Mouse (Mus musculus) kidney, postnatal 10 days (tissue): ENCODE data around the gene Plekho2.
A peak's percentile ranks its signal among the peaks of the same experiment; 100 is the strongest.

Source experiments
- DNase-seq: peaks from one replicate; pipeline ENCODE4 v3.0.0; 2021; ENCODE audit warnings: mixed read lengths

Plekho2 gene

DNA sequence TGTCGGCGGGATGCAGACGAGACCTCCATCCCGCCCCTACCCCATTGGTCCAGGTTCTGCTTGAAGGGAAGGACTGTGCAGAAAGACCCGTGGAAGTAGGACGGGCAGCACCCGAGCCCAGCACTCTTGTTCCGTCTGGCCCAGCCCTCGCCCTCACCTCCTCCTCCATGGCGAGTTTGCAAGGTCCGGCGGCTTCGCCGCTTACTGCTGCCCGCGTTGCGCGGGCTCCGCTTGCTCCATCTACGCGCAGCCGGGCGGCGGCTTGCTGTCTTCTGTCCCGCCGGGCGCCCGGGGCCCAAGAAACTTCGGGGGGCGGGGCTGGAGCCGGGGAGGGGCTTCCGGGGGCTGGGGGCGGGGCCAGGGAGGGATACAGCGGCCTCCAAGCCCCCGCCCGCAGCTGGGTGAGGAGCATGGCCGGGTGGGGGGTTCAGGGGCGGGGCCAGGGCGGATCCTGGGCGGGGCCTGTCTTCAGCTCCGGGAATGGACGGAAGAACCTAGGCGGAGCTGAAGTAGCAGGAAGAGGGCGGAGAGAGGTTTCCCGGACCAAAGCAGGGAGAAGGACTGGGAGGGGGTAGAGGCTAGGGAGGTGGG, at the start of gene Plekho2:
Gene Plekho2, minus strand, starts transcription at position 260 of the 591 bp plus-strand sequence.
- peak; percentile 97 for DNase-seq

DNA sequence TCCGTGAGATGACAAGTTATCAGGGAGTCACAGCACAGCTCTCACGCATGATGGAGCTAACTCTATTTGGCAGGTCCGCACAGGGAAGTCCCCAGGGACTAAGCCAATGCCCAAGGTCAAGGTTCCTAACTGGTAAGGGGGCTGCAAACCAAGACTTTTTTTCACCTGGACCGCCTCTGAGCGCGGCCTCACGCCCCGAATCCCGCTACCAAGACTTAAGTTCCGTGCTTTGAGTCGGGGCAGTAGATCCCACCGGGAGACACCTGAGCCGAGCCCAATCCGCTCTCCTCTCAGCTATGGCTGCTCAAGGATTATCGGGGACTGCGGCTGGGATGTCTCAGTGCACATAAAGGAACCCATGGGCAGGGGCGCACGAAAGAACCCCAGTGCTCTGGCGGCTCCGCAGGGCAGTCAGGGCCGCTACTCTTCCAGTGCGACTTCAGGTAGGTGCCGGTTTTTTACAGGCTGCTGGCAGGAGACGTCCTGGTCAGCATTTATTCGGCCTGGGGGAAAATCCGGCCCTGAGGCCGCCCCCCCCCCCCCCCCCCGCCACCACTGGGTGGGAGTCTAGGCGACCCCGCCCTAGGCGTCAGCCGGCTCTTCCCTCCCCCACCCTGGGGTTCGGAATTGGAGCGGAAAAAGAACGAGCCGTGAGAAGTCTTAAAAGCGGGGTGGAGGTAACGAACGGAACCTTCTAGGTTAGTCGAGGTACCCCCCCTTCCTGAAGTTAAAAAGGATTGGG, 49.4 kb upstream of the Plekho2 start, which contains the start of gene Rbpms2:
Gene Rbpms2, plus strand, starts transcription at position 624 of the 742 bp plus-strand sequence.
- peak; percentile 73 for DNase-seq

DNA sequence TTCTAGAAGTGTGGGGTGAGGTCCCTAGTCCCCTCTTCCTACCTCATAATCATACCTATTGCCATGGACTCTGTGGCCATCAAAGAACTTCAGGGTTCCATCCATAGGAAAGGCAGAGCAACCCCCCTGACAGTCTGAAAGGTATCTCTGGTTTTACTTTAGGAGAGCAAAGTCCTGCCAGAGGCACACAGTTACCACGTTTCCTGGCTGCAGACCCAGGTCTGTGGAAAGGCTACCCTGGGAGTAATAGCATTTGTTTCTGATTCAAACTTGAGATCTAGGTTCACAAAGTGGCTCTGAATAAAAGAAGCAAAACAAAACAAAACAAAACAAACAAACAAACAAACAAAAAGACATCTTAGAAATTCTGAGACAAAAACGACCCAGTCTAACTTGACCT, 44.4 kb upstream of the Plekho2 start:
- no peak for DNase-seq

DNA sequence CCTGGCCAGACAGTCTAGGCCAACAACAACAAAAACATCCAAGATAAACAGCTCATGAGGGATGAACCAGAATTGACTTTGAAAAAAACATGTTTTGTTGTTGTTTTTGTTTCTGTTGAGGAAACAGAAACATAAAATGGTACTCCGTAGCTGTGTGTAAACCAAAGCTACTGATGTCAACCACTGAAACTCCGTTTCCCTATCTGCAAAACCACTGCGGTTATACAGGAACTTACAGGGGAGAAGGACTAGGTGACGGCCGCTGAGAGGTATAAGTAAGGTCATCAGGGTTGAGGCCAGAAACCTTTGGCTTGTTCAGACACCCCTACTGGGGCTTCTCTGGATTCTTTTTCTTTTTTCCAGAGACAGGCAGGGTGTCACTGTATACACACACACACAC, 43.0 kb upstream of the Plekho2 start:
- no peak for DNase-seq

DNA sequence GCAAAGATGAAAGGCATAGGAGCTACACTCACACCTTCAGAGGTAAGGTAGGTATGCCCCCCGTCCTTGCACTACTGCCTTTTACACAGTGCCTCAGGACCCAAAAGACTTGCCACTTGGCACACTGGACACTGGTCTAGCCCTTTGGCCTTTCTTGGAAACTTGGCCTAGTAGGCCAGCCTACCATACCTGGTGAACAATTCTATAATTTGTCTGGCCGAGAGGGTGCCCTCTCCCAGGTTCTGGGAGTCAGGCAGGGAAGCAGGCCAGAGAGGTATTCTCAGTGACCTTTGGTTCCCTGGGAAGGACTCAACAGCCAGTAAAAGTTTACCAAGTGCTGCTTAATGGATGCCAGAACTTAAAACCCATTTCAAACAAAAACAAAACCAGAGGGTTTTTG, 41.8 kb upstream of the Plekho2 start:
- DNase-seq = peak; percentile 38

DNA sequence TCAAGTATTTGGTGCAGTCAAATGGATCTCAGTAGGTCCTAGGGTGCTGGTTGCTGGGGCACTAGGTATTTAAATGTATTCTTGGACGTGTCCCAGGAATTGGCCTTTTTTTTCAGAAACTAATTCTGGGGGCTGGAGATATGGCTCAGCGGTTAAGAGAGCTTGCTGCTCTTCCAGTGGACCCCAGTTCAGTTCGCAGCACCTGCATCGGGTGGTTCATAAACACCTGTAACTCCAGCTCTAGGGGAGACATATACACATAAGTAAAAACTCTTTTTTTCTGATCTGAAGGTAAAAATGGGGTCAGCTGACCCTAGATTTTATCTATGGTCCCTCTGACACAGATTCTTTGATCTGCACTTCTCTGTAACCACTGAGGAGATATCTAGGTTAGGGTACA, 41.4 kb upstream of the Plekho2 start:
- no peak for DNase-seq

DNA sequence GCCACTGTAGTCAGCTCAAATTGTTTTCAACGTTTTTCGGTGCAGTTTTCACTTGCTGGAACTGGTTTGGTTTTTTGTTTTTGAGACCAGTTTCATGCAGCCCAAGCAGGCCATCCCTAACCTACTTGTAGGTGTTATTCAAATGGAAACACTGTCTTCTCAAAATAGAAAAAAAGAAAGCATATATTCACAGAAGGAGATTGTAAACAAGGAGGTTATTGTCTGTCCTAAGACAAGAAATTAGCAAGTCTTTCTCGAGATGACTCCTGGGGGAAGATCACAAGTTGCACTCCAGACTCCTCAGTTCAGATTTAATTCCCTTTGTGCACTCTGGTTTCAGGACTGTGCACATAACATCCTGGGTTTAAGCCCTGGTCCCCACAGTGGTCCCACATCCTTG, 39.5 kb upstream of the Plekho2 start:
- DNase-seq = no peak

DNA sequence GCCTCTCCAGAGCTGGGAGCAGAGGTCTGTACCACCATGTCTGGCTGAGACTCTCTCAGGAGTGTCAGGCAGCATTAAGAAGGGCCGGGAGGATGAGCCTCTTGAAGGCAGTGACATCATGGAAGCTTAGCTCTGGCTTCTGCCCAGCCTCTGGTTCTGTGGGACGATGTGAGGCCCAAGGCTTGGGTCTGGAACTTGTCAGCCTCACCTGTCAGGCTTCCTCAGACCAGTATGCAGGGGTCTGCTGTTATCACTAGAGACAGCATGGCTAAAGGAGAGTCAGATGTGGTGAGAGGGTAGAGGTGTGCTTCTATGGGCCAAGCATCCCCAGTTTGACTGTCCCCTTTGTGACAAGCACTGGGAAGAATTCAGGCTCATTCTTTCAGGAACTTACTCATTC, 33.3 kb upstream of the Plekho2 start:
- DNase-seq = no peak

DNA sequence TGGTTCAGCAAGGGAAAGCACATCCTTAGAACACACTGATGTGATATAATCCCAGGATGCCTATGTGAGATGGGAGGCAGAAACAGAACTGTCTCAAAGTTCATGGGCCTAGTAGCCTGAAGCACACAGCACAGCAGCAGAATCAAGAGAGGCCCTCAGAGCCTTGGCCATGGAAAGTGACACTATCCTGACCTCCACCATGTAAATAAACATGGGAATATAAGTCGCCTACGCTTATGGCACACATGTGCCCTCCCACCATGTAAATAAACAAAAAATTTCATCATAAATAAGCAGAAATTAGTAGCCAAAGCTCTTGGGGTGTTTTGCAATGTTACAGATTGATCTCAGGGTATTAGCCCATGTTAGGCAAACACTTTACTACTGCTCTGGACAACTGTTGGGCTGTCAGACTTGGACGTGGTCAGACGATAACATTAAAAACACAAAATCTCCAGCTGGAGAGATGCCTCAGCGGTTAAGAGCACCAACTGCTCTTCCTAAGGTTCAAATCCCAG, 32.2 kb upstream of the Plekho2 start:
- DNase-seq = no peak

DNA sequence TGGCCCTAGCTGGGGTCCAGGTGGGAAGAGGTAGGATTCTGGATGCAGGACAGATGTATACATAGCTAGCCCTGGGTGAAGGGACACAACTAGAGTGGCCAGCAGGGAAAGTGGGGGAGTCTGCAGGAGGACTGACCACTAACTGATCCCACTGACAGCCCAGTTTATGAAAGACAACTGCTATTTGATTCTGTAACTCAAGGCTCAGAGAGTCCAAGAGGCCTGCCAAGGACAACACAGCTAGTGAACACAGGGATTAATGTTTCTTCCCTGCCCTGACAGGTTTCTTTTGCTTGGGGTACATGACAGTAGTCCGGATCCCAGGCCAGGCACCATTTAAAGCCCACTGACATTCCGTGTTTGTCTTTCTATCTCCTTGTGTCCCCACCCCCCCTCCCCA, 27.3 kb upstream of the Plekho2 start:
- no peak for DNase-seq

DNA sequence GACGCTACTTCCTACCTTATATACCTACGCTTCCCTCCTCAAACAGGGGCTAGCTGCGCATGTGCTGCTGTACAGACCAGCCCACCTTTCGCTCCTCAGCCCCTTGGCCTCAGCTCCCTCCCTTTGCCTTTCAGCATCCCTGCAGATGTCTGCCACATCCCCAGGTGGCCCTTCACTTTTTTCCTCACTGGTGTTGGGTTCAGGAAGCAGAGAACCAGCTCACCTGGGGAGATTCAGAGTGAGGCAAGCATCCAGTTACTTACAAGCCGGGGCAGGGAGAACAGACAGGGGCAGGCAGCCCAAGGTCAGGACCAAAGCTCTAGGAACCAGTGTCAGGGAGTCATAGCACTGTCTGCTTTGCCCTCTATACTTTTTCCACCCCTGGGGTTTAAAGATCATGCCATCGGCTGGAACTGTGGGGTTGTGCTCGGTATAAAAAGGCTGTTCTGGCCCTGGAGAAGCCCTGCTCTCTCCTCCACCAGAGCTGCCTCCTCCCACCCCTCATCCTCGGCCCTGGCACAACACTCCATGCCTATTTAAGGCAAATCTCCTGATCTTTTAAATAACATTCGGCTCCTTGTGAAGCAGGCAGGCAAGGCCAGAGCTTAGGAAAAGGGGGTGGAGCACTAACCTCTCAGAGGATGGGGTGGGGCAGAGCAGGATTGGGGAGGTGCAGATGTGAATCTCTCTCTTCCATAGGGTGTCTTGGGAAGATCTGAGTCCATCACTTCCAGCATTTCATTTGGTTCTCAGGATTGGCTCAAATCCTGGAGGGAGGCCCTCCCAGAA, 26.7 kb upstream of the Plekho2 start:
- no peak for DNase-seq

DNA sequence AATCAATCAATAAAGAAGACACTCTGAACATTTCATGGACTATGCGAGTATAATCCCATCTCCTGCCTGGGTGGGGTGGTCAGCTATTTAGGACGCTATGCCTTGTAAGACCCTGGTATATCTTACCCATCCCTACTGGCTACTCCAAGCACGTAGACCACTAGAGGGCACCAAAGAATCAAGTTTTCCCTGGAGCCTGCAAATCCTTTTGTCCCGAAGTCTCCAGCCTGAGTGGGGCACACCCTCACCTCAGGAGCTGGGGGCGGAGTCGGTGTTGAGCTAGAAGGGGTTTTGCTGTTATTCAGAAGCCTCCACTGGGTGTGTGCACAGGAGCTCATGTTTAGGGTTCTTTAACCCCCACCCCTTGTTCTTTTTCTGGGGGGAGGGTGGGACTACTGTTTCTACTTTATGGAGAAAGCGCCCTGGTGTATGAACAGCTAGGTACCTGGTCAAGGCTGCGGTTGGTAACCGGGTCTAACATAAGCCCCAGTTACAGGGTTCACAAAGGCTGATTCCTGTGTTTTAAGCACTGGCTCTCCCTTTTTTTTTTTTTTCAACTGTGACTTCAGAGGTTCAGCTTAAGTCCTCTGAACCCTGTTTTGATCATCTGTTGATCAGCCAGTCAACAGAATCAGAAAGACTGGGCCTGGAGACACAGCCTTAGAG, 25.8 kb upstream of the Plekho2 start:
- DNase-seq = peak; percentile 83

DNA sequence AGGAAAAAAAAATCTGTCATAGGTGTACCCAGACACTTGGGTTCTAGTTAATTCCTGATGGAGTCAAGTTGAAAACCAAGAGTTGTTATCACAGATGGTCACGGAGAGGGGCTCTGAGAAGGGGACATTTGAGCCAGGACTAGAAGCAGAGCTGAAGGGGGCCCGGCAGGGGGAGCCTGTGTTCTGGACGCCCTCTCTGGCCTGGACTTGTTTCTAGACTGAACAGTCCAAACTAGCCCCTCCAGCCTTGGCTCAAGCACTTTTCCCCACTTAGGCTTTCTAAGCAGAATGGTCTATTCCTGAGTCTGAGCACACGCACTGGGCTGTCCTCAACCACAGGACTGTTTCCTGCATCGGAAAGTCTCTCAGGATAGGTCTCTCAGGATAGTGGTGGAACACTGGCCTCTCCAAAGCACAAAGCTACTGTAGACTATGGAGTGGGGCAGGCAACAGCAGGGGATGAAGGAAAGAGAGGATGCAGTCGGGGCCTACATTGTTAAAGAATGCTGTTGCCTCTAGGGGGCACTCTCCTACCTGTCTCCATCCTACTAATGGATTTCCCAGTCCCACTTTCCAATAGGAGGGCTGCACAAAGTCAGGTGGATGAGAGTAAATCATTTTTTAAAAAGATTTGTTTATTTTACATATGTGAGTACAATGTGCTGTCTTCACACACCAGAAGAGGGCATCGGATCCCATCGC, 23.7 kb upstream of the Plekho2 start:
- DNase-seq = peak; percentile 39

DNA sequence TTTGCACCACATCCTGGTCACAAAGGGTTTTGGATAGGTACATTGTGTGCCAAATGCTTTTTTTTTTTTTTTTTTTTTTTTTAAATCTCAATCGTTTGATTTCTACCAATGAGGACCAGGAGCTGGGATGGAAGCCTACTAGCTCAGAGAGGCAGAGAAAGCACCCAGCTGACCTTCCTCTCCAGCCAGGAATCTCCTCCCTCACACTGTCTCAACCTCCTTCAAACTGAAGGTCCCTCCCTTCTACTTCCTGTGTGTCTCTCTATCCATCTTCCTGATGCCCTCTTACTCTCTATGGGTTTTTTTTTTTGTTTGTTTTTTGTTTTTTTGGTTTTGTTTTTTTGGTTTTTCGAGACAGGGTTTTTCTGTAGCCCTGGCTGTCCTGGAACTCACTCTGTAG, 21.1 kb upstream of the Plekho2 start:
- no peak for DNase-seq

DNA sequence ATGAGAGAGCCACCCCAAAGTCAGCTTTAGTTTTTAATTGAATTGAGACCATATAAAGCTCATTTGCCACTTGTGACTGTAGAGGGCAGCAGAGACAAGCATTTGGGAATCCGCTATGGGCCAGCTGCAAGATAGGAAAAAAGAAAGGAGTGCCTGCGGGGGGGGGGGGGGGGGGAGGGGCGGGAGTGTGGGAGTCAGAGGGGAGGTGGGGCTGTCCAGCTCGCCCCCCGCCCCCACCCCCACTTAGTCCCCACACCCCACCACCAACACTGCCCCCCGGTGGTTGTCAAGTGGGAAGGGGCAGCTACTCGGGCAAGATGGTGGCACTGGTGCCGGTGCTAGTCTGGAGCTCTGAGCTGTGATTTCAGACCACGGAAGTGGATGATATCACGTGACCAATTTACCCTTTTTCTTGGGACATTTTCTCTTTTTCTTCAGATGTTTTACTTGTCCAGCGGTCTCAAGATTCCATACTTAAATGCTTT, 19.0 kb upstream of the Plekho2 start:
- DNase-seq = peak; percentile 77

DNA sequence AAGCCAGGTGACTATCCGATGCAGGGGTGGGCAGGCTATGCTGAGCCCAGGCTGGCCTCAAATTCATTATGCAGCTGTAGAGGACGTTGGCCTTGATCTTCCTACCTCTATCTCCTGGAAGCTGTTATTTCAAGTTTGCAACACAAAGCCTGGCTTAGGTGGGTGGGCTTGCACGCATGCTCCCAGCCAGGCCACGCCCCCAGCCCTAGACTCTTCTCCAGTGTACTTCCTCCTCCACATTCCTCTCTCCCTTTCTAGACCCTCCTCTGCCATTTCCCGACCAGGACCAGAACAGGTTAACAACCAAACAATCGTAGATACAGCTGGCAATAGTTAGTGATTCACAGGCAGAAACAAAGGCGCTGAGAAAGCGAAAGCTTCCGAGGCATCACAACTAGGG, 13.8 kb upstream of the Plekho2 start:
- no peak for DNase-seq

DNA sequence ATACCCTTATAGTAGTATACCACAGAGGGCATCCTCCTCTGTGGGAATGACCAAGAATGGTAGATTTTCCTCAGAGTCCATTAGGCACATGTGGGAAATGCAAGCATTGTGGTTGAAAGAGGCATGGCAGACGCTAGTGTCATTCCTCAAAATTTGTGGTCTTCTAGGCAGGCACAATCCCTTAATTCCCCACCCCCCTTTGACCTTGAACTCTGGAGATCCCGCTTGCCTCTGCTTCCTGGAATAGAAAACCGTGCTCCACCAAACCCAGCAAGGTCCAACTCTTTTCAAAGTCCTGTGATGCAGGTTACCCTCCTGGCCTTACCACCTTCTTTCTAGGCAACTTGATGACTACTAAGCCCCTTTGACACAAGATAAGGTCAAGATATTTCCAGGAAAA, 12.9 kb upstream of the Plekho2 start:
- DNase-seq = no peak

DNA sequence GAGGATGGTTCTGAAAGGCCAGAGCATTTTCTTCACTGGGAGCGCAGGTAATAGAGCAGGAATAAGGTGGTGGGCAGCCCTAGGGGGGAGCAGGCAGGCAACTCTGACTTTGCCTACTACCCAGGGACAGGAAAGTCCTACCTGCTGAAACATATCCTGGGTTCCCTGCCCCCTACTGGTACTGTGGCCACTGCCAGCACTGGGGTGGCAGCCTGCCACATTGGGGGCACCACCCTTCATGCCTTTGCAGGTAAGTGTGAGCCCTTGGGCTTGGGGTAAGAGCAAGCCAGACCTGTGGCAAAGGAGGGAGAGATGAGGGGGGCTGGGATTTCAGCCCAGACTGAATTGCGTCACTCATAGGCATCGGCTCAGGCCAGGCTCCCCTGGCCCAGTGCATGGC, 9.3 kb upstream of the Plekho2 start:
- DNase-seq = no peak

DNA sequence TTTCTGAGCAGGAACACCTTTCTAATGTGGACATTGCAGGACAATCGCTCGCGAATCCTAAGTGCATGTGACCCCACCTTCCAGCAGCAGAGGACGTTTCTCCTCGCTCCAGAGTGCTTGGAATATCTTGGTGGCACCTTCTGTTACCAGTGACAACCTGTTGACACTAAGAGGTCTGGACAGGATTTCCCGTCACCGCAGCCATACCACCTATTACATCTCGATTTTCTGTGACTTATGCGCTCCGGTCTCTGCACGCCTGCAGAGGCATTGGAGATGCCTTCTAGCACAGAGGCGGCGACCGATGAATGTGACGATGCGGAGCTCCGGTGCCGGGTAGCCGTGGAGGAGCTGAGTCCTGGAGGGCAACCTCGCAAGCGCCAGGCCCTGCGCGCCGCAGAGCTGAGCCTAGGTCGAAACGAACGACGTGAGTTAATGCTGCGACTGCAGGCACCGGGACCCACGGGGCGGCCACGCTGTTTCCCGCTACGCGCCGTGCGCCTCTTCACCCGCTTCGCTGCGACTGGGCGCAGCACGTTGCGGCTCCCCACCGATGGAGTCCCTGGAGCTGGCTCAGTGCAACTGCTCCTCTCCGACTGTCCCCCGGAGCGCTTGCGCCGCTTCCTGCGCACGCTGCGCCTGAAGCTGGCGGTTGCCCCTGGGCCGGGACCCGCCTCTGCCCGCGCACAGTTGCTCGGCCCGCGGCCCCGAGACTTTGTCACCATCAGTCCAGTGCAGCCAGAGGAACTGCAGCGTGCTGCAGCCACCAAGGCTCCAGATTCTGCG, 7.9 kb upstream of the Plekho2 start:
- peak; percentile 49 for DNase-seq

DNA sequence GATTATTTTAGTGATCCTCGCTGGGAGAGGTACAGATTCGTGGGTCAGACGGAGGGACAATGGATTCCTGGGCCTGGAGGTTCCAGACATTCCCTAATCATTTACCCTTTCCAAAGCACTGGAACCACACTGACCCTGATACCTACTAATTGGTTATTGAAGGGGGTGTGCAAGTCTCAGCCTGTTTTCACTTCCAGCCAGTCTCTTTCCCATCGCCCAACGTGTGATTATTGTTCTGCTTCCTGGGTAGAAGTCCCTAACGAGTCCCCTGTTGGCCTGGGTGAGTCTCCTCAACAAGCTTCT, 7.4 kb upstream of the Plekho2 start:
- DNase-seq = no peak

DNA sequence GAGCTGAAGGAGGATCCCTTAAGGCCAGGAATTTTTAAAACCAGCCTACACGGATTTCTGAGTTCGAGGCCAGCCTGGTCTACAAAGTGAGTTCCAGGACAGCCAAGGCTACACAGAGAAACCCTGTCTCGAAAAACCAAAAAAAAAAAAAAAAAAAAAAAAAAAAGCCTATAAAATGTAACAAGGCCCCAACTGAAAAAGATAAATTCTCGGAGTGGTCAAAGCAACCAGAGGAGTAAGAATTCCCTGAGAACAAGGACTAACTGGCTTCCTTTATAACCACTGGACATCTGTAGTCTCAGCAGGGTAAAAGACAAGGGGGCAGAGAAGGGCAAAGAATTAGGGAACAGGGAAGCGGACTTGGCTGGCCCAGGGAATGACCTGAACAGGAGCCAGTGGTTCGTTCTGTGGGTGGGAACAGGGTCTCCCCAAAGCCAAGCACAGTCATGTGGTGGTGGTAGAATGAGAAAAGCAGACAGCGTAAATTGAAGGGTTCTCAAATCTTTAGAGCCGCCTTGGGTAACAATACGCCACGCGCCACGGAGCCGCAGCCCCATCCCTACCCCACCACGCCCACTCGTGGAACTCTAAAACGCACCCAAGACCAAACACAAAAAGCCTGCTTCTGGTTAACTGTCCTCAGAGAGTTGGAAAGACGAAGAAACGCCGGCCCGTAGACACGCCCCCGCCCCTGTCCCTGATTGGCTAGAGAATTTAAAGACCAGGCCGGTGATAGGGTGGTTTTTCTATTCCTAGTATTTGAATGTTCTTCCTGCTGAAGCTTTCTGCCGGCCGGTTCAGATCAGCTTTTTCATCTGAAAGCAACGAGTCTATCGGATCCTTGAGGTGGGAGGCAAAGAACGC, 6.8 kb upstream of the Plekho2 start, which contains the start of gene Pif1:
Gene Pif1, plus strand, starts transcription at position 755 of the 864 bp plus-strand sequence.
- DNase-seq = peak; percentile 90
